ENCODE assay signal across 9 mouse cellular contexts in genomic region chr12:112143116-112143832, GRCm38 (mm10). TPM values are rescaled to one million over a fixed set of nuclear protein-coding genes. Genes with fewer than 3 reads are reported as not detected.
DNase-seq lines count a peak whose midpoint lies in the region; ATAC-seq and TF ChIP-seq lines count a peak whose summit lies in the region.
"Had no signal": no experiment of that assay in that cellular context is flagged by ENCODE, and none has a peak within 500 bp of the region (broad histone marks: within the 10 kb centered on the region; RNA-seq: fewer than 3 reads in every experiment).

No protein-coding gene starts in this region.

- no peak overlapping the region for H3K9ac ChIP-seq in heart, adult 2 months (ENCODE audit: low read depth, low read length)
- peak overlapping the region; percentile 63; the same call in 1 of the 2 replicates for H3K9ac ChIP-seq in ES-Bruce4 (ENCODE audit: low read depth, poor library complexity, severe bottlenecking)
- no peak overlapping the region for H3K9ac ChIP-seq in limb, embryonic 12.5 days (replicated peaks)
- no peak overlapping the region for H3K9ac ChIP-seq in stomach, embryonic 14.5 days (replicated peaks; ENCODE audit: low read depth, low read length)

- no peaks in the 10 kb centered on the region for H3K36me3 ChIP-seq in heart, adult 2 months (ENCODE audit: control insufficient read depth, insufficient read depth, low read length)
- H3K36me3 ChIP-seq in ES-Bruce4 (ENCODE audit: control insufficient read depth, insufficient read depth, low read length, poor library complexity, severe bottlenecking), result no peaks in the 10 kb centered on the region
- peaks cover 3% of the 10 kb centered on the region; the same call in 1 of the 2 replicates for H3K36me3 ChIP-seq in forebrain, embryonic 10.5 days (replicated peaks)
- no peaks in the 10 kb centered on the region for H3K36me3 ChIP-seq in limb, embryonic 12.5 days
- H3K36me3 ChIP-seq in stomach, embryonic 14.5 days (ENCODE audit: control insufficient read depth, insufficient read depth, low read length), result no peaks in the 10 kb centered on the region

- H3K4me2 ChIP-seq in limb, embryonic 12.5 days, result peak overlapping the region; percentile 88
- peak overlapping the region; percentile 87 for H3K4me2 ChIP-seq in stomach, embryonic 14.5 days (replicated peaks; ENCODE audit: low read depth, low read length)

- no peaks in the 10 kb centered on the region for H3K9me3 ChIP-seq in ES-Bruce4 (replicated peaks; ENCODE audit: control insufficient read depth, insufficient read depth, low read length, poor library complexity, severe bottlenecking)
- H3K9me3 ChIP-seq in forebrain, embryonic 10.5 days, result no peaks in the 10 kb centered on the region
- no peaks in the 10 kb centered on the region for H3K9me3 ChIP-seq in limb, embryonic 12.5 days
- no peaks in the 10 kb centered on the region for H3K9me3 ChIP-seq in stomach, embryonic 14.5 days (ENCODE audit: control insufficient read depth, low read depth, low read length)

- 0 out of 2 replicates have a peak, but pooled peaks cover 1% of the 10 kb centered on the region for H3K79me2 ChIP-seq in heart, adult 2 months (replicated peaks; ENCODE audit: control insufficient read depth, insufficient read depth, low read length)

- 6% methylated on average over 14 of the region's 14 CpGs for WGBS in heart, adult 2 months
- 2% methylated on average over 14 of the region's 14 CpGs for WGBS in forebrain, embryonic 10.5 days
- 7% methylated on average over 14 of the region's 14 CpGs for WGBS in limb, embryonic 12.5 days
- WGBS in stomach, embryonic 14.5 days, result 7% methylated on average over 14 of the region's 14 CpGs

- intact Hi-C loops in heart, adult 2 months (cut with DNase I), result loop anchor here (10.0 kb wide), 1 partner anchor 132 kb away; no protein-coding TSS in a partner anchor

- H3K4me1 ChIP-seq in heart, adult 2 months (ENCODE audit: control insufficient read depth, insufficient read depth, low read length), result no peaks in the 10 kb centered on the region; the same call in 1 of the 2 replicates
- H3K4me1 ChIP-seq in ES-Bruce4 (ENCODE audit: control insufficient read depth, insufficient read depth, low read length), result no peaks in the 10 kb centered on the region
- peaks cover 68% of the 10 kb centered on the region for H3K4me1 ChIP-seq in forebrain, embryonic 10.5 days
- H3K4me1 ChIP-seq in limb, embryonic 12.5 days (replicated peaks), result peaks cover 40% of the 10 kb centered on the region
- peaks cover 14% of the 10 kb centered on the region for H3K4me1 ChIP-seq in stomach, embryonic 14.5 days (ENCODE audit: control insufficient read depth, insufficient read depth, low read length)

- DNase-seq in heart, adult 2 months, result no peak
- DNase-seq in heart, adult 9 months (ENCODE audit: low spot score in 2 of 2), result no peak
- peak; percentile 51 for DNase-seq in forebrain, embryonic 10.5 days (ENCODE audit: extremely low spot score, low spot score)
- DNase-seq in natural killer cell, adult 2 months (ENCODE audit: low spot score in 2 of 2), result no peak
- DNase-seq in thymus, postnatal 25 days, result no peak

- TF ChIP-seq EP300 in heart, adult 2 months (IDR thresholded peaks at IDR 0.05; ENCODE audit: insufficient read depth, low read depth, low read length), result no peak
- no peak for TF ChIP-seq EP300 in ES-Bruce4 (IDR thresholded peaks at IDR 0.05; ENCODE audit: insufficient read depth, low read depth, low read length)

- peaks cover 8% of the 10 kb centered on the region; the same call in 1 of the 2 replicates for H3K27me3 ChIP-seq in heart, adult 2 months (ENCODE audit: control insufficient read depth, insufficient read depth, low read length)
- peaks cover 15% of the 10 kb centered on the region for H3K27me3 ChIP-seq in ES-Bruce4 (ENCODE audit: control insufficient read depth, insufficient read depth, low read length, poor library complexity, severe bottlenecking)
- H3K27me3 ChIP-seq in forebrain, embryonic 10.5 days (ENCODE audit: poor library complexity, severe bottlenecking), result peaks cover 75% of the 10 kb centered on the region
- H3K27me3 ChIP-seq in limb, embryonic 12.5 days, result peaks cover 55% of the 10 kb centered on the region
- peaks cover 35% of the 10 kb centered on the region for H3K27me3 ChIP-seq in stomach, embryonic 14.5 days (ENCODE audit: control insufficient read depth, insufficient read depth, low read length)

- no peak for TF ChIP-seq POLR2A in heart, adult 2 months (IDR thresholded peaks at IDR 0.05; ENCODE audit: insufficient read depth, low read depth, low read length)
- no peak for TF ChIP-seq POLR2A in ES-Bruce4 (IDR thresholded peaks at IDR 0.05; ENCODE audit: insufficient read depth, low read length)

- peak; percentile 59 for TF ChIP-seq CTCF in heart, adult 2 months (IDR thresholded peaks at IDR 0.05)
- TF ChIP-seq CTCF in ES-Bruce4 (IDR thresholded peaks at IDR 0.05; ENCODE audit: low read depth, low read length), result peak; percentile 74

- no peak overlapping the region for H3K4me3 ChIP-seq in heart, adult 2 months
- peak overlapping the region; percentile 36 for H3K4me3 ChIP-seq in ES-Bruce4 (ENCODE audit: low read depth, low read length)
- peak overlapping the region; percentile 64 for H3K4me3 ChIP-seq in forebrain, embryonic 10.5 days
- peak overlapping the region; percentile 58 for H3K4me3 ChIP-seq in limb, embryonic 12.5 days (replicated peaks)
- H3K4me3 ChIP-seq in stomach, embryonic 14.5 days (ENCODE audit: low read depth, low read length), result peak overlapping the region; percentile 55

- no peak overlapping the region for H3K27ac ChIP-seq in heart, adult 2 months
- no peak overlapping the region for H3K27ac ChIP-seq in ES-Bruce4 (ENCODE audit: insufficient read depth, low read length)
- 0 out of 2 replicates have a peak overlapping the region, but pooled peaks have one; percentile 27 for H3K27ac ChIP-seq in forebrain, embryonic 10.5 days
- H3K27ac ChIP-seq in limb, embryonic 12.5 days, result no peak overlapping the region
- no peak overlapping the region for H3K27ac ChIP-seq in stomach, embryonic 14.5 days (ENCODE audit: low read length)

- ATAC-seq in limb, embryonic 12.5 days (ENCODE audit: insufficient number of reproducible peaks, insufficient read depth, low FRiP score, low TSS enrichment, low read depth), result no peak
- no peak for ATAC-seq in stomach, embryonic 14.5 days (ENCODE audit: insufficient number of reproducible peaks, insufficient read depth, low FRiP score, low read depth)

RNA-seq across cellular contexts. Expression of gene Kif26a, which starts 2.7 kb away (rescaled TPM):
- 10 to 100 TPM; 10.7 to 12.0 TPM for total RNA-seq in heart, adult 2 months (2021)
- 7.3 and 8.2 TPM in 2 replicates for polyA plus RNA-seq in heart, adult 2 months (2012; rRNA removed)
- polyA plus RNA-seq in ES-Bruce4 (2011; ENCODE audit: insufficient read depth, insufficient read length, low read depth, missing spikeins), result 3.6 and 3.9 TPM in 2 replicates
- polyA plus RNA-seq in forebrain, embryonic 10.5 days (2016; fragmentation: Nextera tagmentation; extraction: Ambion mirVana), result 3.8 and 4.4 TPM in 2 replicates
- 6.6 and 6.7 TPM in 2 replicates for polyA plus RNA-seq in limb, embryonic 12.5 days (2016; fragmentation: Nextera tagmentation; extraction: Ambion mirVana)
- polyA plus RNA-seq in stomach, embryonic 14.5 days (2014; fragmentation: Nextera tagmentation; extraction: Ambion mirVana), result 2.9 and 3.0 TPM in 2 replicates
- total RNA-seq: CH12.LX had no signal

RNA-seq across cellular contexts. Expression of gene Aspg, which starts 36.8 kb away (rescaled TPM):
- total RNA-seq in heart, adult 2 months (2021), result under 1 TPM; 0.55 to 0.61 TPM
- 4.4 and 11.1 TPM in 2 replicates for polyA plus RNA-seq in heart, adult 2 months (2012; rRNA removed)
- 7.0 and 7.7 TPM in 2 replicates for polyA plus RNA-seq in ES-Bruce4 (2011; ENCODE audit: insufficient read depth, insufficient read length, low read depth, missing spikeins)
- polyA plus RNA-seq in forebrain, embryonic 10.5 days (2016; fragmentation: Nextera tagmentation; extraction: Ambion mirVana), result 1.3 and 2.0 TPM in 2 replicates
- 3.1 and 3.4 TPM in 2 replicates for polyA plus RNA-seq in limb, embryonic 12.5 days (2016; fragmentation: Nextera tagmentation; extraction: Ambion mirVana)
- 1.7 TPM in 2 replicates for polyA plus RNA-seq in stomach, embryonic 14.5 days (2014; fragmentation: Nextera tagmentation; extraction: Ambion mirVana)
- total RNA-seq: CH12.LX had no signal
